Mouse (Mus musculus): ENCODE data around the gene Rad17.

The Rad17 gene

GRCm38 (mm10) chr13:100616181-100617087 is 34.4 kb downstream of the Rad17 start, which contains the start of gene Marveld2:
TSS of gene Marveld2 (minus strand) at chr13:100616971.
- in situ Hi-C loops (cut with MseI, MboI): no loop called here

GRCm38 (mm10) chr13:100612903-100613302 is 37.9 kb downstream of the Rad17 start:
- in situ Hi-C loops (cut with MseI, MboI): no loop called here

GRCm38 (mm10) chr13:100612251-100612650 is 38.6 kb downstream of the Rad17 start:
- in situ Hi-C loops (cut with MseI, MboI): no loop called here

- in situ Hi-C loops (cut with MseI, MboI): no loop called here
These were observed 39.6 kb downstream of the Rad17 start for GRCm38 (mm10) chr13:100611266-100611665.

- in situ Hi-C loops (cut with MseI, MboI): no loop called here
These were observed 43.1 kb downstream of the Rad17 start for GRCm38 (mm10) chr13:100607756-100608155.

GRCm38 (mm10) chr13:100605845-100606244 is 45.0 kb downstream of the Rad17 start:
- in situ Hi-C loops (cut with MseI, MboI): no loop called here

GRCm38 (mm10) chr13:100603738-100604095 is 47.1 kb downstream of the Rad17 start:
- in situ Hi-C loops (cut with MseI, MboI): no loop called here

- in situ Hi-C loops (cut with MseI, MboI): no loop called here
These were observed 47.7 kb downstream of the Rad17 start for GRCm38 (mm10) chr13:100603031-100603737.

- in situ Hi-C loops (cut with MseI, MboI): no loop called here
These were observed 48.5 kb downstream of the Rad17 start for GRCm38 (mm10) chr13:100602239-100602902.

- in situ Hi-C loops (cut with MseI, MboI): no loop called here
These were observed 49.8 kb downstream of the Rad17 start for GRCm38 (mm10) chr13:100601034-100601433.

- in situ Hi-C loops (cut with MseI, MboI): no loop called here
These were observed 50.5 kb downstream of the Rad17 start for GRCm38 (mm10) chr13:100600317-100600716.

- in situ Hi-C loops (cut with MseI, MboI): no loop called here
These were observed 53.6 kb downstream of the Rad17 start for GRCm38 (mm10) chr13:100597284-100597683.

- in situ Hi-C loops (cut with MseI, MboI): no loop called here
These were observed 55.3 kb downstream of the Rad17 start for GRCm38 (mm10) chr13:100595552-100595885.

- in situ Hi-C loops (cut with MseI, MboI): no loop called here
These were observed 55.9 kb downstream of the Rad17 start for GRCm38 (mm10) chr13:100594838-100595551.

- in situ Hi-C loops (cut with MseI, MboI): no loop called here
These were observed 56.6 kb downstream of the Rad17 start for GRCm38 (mm10) chr13:100594041-100594792.

- in situ Hi-C loops (cut with MseI, MboI): no loop called here
These were observed 62.2 kb downstream of the Rad17 start for GRCm38 (mm10) chr13:100588646-100589045.

GRCm38 (mm10) chr13:100582144-100582543 is 68.7 kb downstream of the Rad17 start:
- in situ Hi-C loops (cut with MseI, MboI): no loop called here

GRCm38 (mm10) chr13:100581701-100582100 is 69.2 kb downstream of the Rad17 start:
- in situ Hi-C loops (cut with MseI, MboI): no loop called here

- in situ Hi-C loops (cut with MseI, MboI): no loop called here
These were observed 70.9 kb downstream of the Rad17 start for GRCm38 (mm10) chr13:100579951-100580350.

- in situ Hi-C loops (cut with MseI, MboI): no loop called here
These were observed 71.6 kb downstream of the Rad17 start for GRCm38 (mm10) chr13:100579220-100579619.

- in situ Hi-C loops (cut with MseI, MboI): no loop called here
These were observed 74.9 kb downstream of the Rad17 start for GRCm38 (mm10) chr13:100575950-100576349.

Data from mouse trophoblast stem cell (cell line).